Mouse (Mus musculus) adrenal gland, adult 2 months (tissue): ENCODE measurements at regions not wholly inside any gene's neighbourhood (a gene's known extent, or its start where the extent isn't known, plus 50 kb on each side); places are given as distances from the start of the nearest gene placed in this dataset.

Experiments used
- DNase-seq: peaks from one replicate; pipeline ENCODE4 v3.0.0; 2021

- no peak for DNase-seq
These were observed 147.2 kb downstream of the Nr2f2 start for GRCm38 (mm10) chr7:70219310-70219709.

GRCm38 (mm10) chr7:70217137-70217536 is 149.4 kb downstream of the Nr2f2 start:
- DNase-seq = no peak

GRCm38 (mm10) chr7:70213970-70214520 is 152.5 kb downstream of the Nr2f2 start:
- no peak for DNase-seq

- no peak for DNase-seq
These were observed 160.6 kb downstream of the Nr2f2 start for GRCm38 (mm10) chr7:70205900-70206299.

GRCm38 (mm10) chr7:70200188-70200587 is 166.3 kb downstream of the Nr2f2 start:
- DNase-seq = no peak

- DNase-seq = no peak
These were observed 187.6 kb downstream of the Nr2f2 start for GRCm38 (mm10) chr7:70178956-70179355.

GRCm38 (mm10) chr7:70178006-70178405 is 188.5 kb downstream of the Nr2f2 start:
- no peak for DNase-seq

- no peak for DNase-seq
These were observed 189.8 kb downstream of the Nr2f2 start for GRCm38 (mm10) chr7:70176686-70177259.

GRCm38 (mm10) chr7:70176086-70176485 is 190.4 kb downstream of the Nr2f2 start:
- DNase-seq = no peak

- no peak for DNase-seq
These were observed 194.1 kb downstream of the Nr2f2 start for GRCm38 (mm10) chr7:70172431-70172830.

- DNase-seq = no peak
These were observed 195.1 kb downstream of the Nr2f2 start for GRCm38 (mm10) chr7:70171456-70171855.

- DNase-seq = no peak
These were observed 198.5 kb downstream of the Nr2f2 start for GRCm38 (mm10) chr7:70168080-70168479.

GRCm38 (mm10) chr7:70166081-70166480 is 200.5 kb downstream of the Nr2f2 start:
- DNase-seq = no peak

- no peak for DNase-seq
These were observed 201.0 kb downstream of the Nr2f2 start for GRCm38 (mm10) chr7:70165501-70165900.

GRCm38 (mm10) chr7:70164691-70165193 is 201.8 kb downstream of the Nr2f2 start:
- no peak for DNase-seq

- DNase-seq = no peak
These were observed 208.0 kb downstream of the Nr2f2 start for GRCm38 (mm10) chr7:70158531-70158930.

- no peak for DNase-seq
These were observed 221.7 kb downstream of the Nr2f2 start for GRCm38 (mm10) chr7:70144726-70145271.

- no peak for DNase-seq
These were observed 229.7 kb downstream of the Nr2f2 start for GRCm38 (mm10) chr7:70136837-70137236.

GRCm38 (mm10) chr7:70135416-70135815 is 231.1 kb downstream of the Nr2f2 start:
- DNase-seq = no peak

GRCm38 (mm10) chr7:70129963-70130362 is 236.6 kb downstream of the Nr2f2 start:
- DNase-seq = no peak

- DNase-seq = no peak
These were observed 243.7 kb downstream of the Nr2f2 start for GRCm38 (mm10) chr7:70122818-70123217.

- no peak for DNase-seq
These were observed 247.0 kb downstream of the Nr2f2 start for GRCm38 (mm10) chr7:70119517-70119916.

- DNase-seq = no peak
These were observed 247.6 kb downstream of the Nr2f2 start for GRCm38 (mm10) chr7:70118971-70119370.
